Mouse (Mus musculus) bone marrow macrophage, adult 2 months (primary cell): ENCODE results near the gene Tmem160.

ENCODE experiments used
- CTCF ChIP-seq: IDR thresholded peaks from 2 replicates; pipeline ENCODE4 v1.5.1; 2012; ENCODE audit warnings: low read depth, mild to moderate bottlenecking, low read length, moderate library complexity
- POLR2A ChIP-seq: IDR thresholded peaks from 2 replicates; pipeline ENCODE4 v1.6.1; 2012; ENCODE audit warnings: mild to moderate bottlenecking, low read depth, low read length, borderline replicate concordance

DNA sequence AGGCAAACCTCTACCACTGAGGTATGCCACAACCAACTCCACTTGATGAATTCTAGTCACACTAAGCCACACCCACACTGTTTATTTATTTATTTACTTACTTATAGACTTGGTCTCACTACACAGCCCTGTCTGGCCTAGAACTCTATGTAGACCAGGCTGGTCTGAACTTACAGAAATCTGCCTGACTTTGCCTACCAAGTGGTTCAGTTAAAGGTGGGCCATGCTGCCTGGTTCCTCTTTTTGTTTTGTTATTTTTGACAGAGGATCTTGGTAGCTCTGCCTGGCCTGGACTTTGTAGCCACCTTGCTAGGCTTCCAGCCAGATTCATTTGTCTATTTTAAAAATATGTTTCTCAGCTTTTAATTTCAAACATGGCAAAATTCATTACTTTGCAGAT is 36.2 kb downstream of the Tmem160 start:
- TF ChIP-seq CTCF (no peak), POLR2A (no peak)
